Mouse (Mus musculus) liver, embryonic 16.5 days (tissue): ENCODE measurements at regions not wholly inside any gene's neighbourhood (a gene's known extent, or its start where the extent isn't known, plus 50 kb on each side); places are given as distances from the start of the nearest gene placed in this dataset.

Experiments used
- ATAC-seq: fragments of 200-750 bp; cut with Nextera tagmentation; 2 replicates; pipeline ENCODE4 v1.8.0; 2017; ENCODE audit warnings: low read depth, mild to moderate bottlenecking, moderate number of reproducible peaks, moderate library complexity
- H3K27ac ChIP-seq: fragments of 300-500 bp; sonication (generic); 2 replicates; pipeline ENCODE4 v1.5.1; 2014; ENCODE audit warnings: mild to moderate bottlenecking, low read length
- H3K27me3 ChIP-seq: fragments of 300-500 bp; sonication (generic); 2 replicates; pipeline ENCODE4 v1.6.1; 2014; ENCODE audit warnings: low read depth, low read length, mixed read lengths; ENCODE audit not compliant: control insufficient read depth, insufficient read depth
- H3K36me3 ChIP-seq: fragments of 300-500 bp; sonication (generic); 2 replicates; pipeline ENCODE4 v1.6.1; 2014; ENCODE audit warnings: mild to moderate bottlenecking; ENCODE audit not compliant: control insufficient read depth, insufficient read depth
- H3K4me1 ChIP-seq: fragments of 300-500 bp; sonication (generic); 2 replicates; pipeline ENCODE4 v1.6.1; 2014; ENCODE audit warnings: low read depth, low read length, mixed read lengths; ENCODE audit not compliant: control insufficient read depth
- H3K4me2 ChIP-seq: fragments of 300-500 bp; sonication (generic); 2 replicates; pipeline ENCODE4 v1.6.1; 2014; ENCODE audit warnings: low read depth, low read length, mixed read lengths
- H3K4me3 ChIP-seq: fragments of 300-500 bp; sonication (generic); 2 replicates; pipeline ENCODE4 v1.5.1; 2014; ENCODE audit warnings: low read depth, mild to moderate bottlenecking, low read length
- H3K9ac ChIP-seq: fragments of 300-500 bp; sonication (generic); 2 replicates; pipeline ENCODE4 v1.6.1; 2014; ENCODE audit warnings: low read depth, low read length
- H3K9me3 ChIP-seq: fragments of 300-500 bp; sonication (generic); replicated peaks from 2 replicates; pipeline ENCODE4 v1.6.1; 2016; ENCODE audit warnings: low read length; ENCODE audit not compliant: control insufficient read depth
- WGBS: fragments of 180-500 bp; shearing (Covaris S2); extraction: QIAGEN DNeasy Blood & Tissue Kit; methylation state at CpG from one replicate; pipeline ENCODE4 v1.1.7; 2014; ENCODE audit not compliant: insufficient replicate concordance; 5-methylcytosine and 5-hydroxymethylcytosine counted together

- H3K9ac ChIP-seq = no peak overlapping the region
- H3K4me3 ChIP-seq = no peak overlapping the region
- H3K27ac ChIP-seq = no peak overlapping the region
- H3K9me3 ChIP-seq = no peaks in the 10 kb centered on the region
- WGBS = 49% methylated on average over 5 of the region's 5 CpGs
- ATAC-seq = no peak
- H3K4me1 ChIP-seq = no peaks in the 10 kb centered on the region
- H3K36me3 ChIP-seq = no peaks in the 10 kb centered on the region
- no peaks in the 10 kb centered on the region for H3K27me3 ChIP-seq
- no peak overlapping the region for H3K4me2 ChIP-seq
Measured at GRCm38 (mm10) chrX:57869648-57870047, 152.9 kb upstream of the Zic3 start.

GRCm38 (mm10) chrX:57916705-57917104 lies 105.8 kb upstream of the Zic3 start:
- Histone ChIP-seq H3K4me2 (no peak overlapping the region), H3K27me3 (peaks cover 40% of the 10 kb centered on the region), H3K4me1 (no peaks in the 10 kb centered on the region), H3K9me3 (no peaks in the 10 kb centered on the region), H3K9ac (no peak overlapping the region), H3K27ac (no peak overlapping the region), H3K4me3 (no peak overlapping the region), H3K36me3 (no peaks in the 10 kb centered on the region)
- WGBS = 18% methylated on average over 11 of the region's 11 CpGs
- ATAC-seq = no peak

GRCm38 (mm10) chrX:57917441-57918145 lies 104.9 kb upstream of the Zic3 start:
- Histone ChIP-seq H3K27me3 (peaks cover 48% of the 10 kb centered on the region), H3K9me3 (no peaks in the 10 kb centered on the region), H3K4me3 (no peak overlapping the region), H3K4me2 (no peak overlapping the region), H3K36me3 (no peaks in the 10 kb centered on the region), H3K9ac (no peak overlapping the region), H3K4me1 (no peaks in the 10 kb centered on the region), H3K27ac (no peak overlapping the region)
- no peak for ATAC-seq
- 22% methylated on average over 21 of the region's 21 CpGs for WGBS

- no peak for ATAC-seq
- Histone ChIP-seq H3K27ac (no peak overlapping the region), H3K27me3 (peaks cover 52% of the 10 kb centered on the region), H3K9ac (no peak overlapping the region), H3K4me3 (no peak overlapping the region), H3K36me3 (no peaks in the 10 kb centered on the region), H3K9me3 (no peaks in the 10 kb centered on the region), H3K4me1 (no peaks in the 10 kb centered on the region), H3K4me2 (no peak overlapping the region)
- WGBS = 17% methylated on average over 25 of the region's 25 CpGs
Measured at GRCm38 (mm10) chrX:57918181-57919115, 104.1 kb upstream of the Zic3 start.

- no peak for ATAC-seq
- Histone ChIP-seq H3K27me3 (peaks cover 52% of the 10 kb centered on the region), H3K9me3 (no peaks in the 10 kb centered on the region), H3K4me2 (0 out of 2 replicates have a peak overlapping the region, but pooled peaks have one; percentile 13), H3K4me1 (no peaks in the 10 kb centered on the region), H3K36me3 (no peaks in the 10 kb centered on the region), H3K27ac (no peak overlapping the region), H3K9ac (no peak overlapping the region), H3K4me3 (peak overlapping the region; percentile 24; the same call in 1 of the 2 replicates)
- 17% methylated on average over 17 of the region's 17 CpGs for WGBS
Measured at GRCm38 (mm10) chrX:57919886-57920285, 102.6 kb upstream of the Zic3 start.

GRCm38 (mm10) chrX:57920376-57920775 lies 102.1 kb upstream of the Zic3 start:
- H3K9ac ChIP-seq = no peak overlapping the region
- H3K4me1 ChIP-seq = no peaks in the 10 kb centered on the region
- no peaks in the 10 kb centered on the region for H3K9me3 ChIP-seq
- no peak overlapping the region for H3K27ac ChIP-seq
- H3K4me2 ChIP-seq = 0 out of 2 replicates have a peak overlapping the region, but pooled peaks have one; percentile 13
- no peaks in the 10 kb centered on the region for H3K36me3 ChIP-seq
- no peak overlapping the region for H3K4me3 ChIP-seq
- H3K27me3 ChIP-seq = peaks cover 52% of the 10 kb centered on the region
- WGBS = 19% methylated on average over 18 of the region's 18 CpGs
- no peak for ATAC-seq

- peaks cover 52% of the 10 kb centered on the region for H3K27me3 ChIP-seq
- no peak for ATAC-seq
- H3K9me3 ChIP-seq = no peaks in the 10 kb centered on the region
- H3K27ac ChIP-seq = no peak overlapping the region
- no peaks in the 10 kb centered on the region for H3K36me3 ChIP-seq
- H3K4me3 ChIP-seq = no peak overlapping the region
- 20% methylated on average over 16 of the region's 16 CpGs for WGBS
- no peaks in the 10 kb centered on the region for H3K4me1 ChIP-seq
- H3K9ac ChIP-seq = no peak overlapping the region
- H3K4me2 ChIP-seq = no peak overlapping the region
Measured at GRCm38 (mm10) chrX:57921294-57921693, 101.2 kb upstream of the Zic3 start.

- Histone ChIP-seq H3K27ac (no peak overlapping the region), H3K4me2 (no peak overlapping the region), H3K27me3 (peaks cover 47% of the 10 kb centered on the region), H3K9me3 (no peaks in the 10 kb centered on the region), H3K4me1 (no peaks in the 10 kb centered on the region), H3K9ac (no peak overlapping the region), H3K36me3 (no peaks in the 10 kb centered on the region), H3K4me3 (no peak overlapping the region)
- 16% methylated on average over 25 of the region's 25 CpGs for WGBS
- ATAC-seq = no peak
Measured at GRCm38 (mm10) chrX:57921821-57922449, 100.6 kb upstream of the Zic3 start.
